Mouse (Mus musculus): Measurements from ENCODE around the gene Gm39566.

The Gm39566 gene

DNA sequence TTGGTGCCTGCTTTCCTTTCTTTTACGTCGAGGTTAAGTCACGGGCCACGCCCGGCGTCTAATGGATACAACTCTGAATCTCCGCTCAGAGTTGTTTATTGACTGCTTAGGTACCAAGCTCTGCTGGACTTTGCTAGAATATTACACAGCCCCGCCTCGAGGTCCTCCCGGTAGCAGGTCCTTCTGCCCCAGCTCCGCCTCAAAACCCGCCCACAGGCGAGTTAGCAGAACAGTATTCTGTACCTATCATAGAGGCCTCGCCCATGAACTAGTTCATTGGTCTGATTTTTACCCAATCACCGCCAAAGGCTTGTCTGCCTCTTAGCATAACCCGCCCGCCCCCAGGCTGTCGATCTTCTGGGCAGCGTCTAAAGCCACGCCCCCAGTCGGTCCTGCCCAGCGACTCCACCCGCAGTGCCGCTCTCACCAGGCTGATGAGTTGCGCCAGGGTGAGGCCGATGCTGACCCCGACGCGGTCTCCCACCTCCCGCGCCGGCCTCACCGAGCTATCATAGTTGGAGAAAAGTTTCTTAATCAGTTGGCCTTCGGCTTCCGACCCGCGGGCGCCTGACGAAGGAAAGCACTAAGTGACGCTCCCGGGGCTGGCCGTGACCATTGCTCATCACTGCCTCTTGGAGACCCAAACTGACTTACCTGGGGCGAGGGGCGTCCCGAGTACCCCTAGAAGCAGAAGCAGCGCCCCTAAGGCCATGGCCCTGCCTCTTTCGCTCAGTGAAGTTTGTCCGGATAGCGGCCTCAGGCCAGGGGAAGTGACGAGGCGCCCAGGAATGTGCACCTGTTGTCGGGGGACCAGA lies 19.7 kb downstream of the Gm39566 start, which contains the start of gene Chrnb1:
TSS of gene Chrnb1 (minus strand) at position 776 of the 815 bp plus-strand sequence.
- peak; percentile 93 for DNase-seq

DNA sequence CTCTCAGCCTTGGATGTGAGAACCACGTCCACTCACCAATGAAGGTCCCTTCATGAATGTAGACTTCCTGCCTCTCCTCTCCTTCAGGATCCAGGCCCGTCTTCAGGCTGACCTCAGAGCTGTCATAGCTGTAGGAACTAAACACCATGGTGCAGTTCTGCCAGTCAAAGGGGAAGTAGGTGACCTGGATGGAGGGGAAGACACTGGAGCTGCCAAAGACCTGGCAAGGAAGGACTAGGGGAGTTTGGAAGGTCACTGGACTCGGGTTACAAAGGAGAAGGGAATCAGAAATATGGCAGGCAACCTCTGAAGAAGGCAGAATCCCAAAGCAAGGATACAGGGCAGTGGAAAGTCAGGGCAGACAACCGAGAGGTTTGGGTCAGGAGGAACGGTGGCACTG lies 21.7 kb downstream of the Gm39566 start:
- DNase-seq, result no peak

DNA sequence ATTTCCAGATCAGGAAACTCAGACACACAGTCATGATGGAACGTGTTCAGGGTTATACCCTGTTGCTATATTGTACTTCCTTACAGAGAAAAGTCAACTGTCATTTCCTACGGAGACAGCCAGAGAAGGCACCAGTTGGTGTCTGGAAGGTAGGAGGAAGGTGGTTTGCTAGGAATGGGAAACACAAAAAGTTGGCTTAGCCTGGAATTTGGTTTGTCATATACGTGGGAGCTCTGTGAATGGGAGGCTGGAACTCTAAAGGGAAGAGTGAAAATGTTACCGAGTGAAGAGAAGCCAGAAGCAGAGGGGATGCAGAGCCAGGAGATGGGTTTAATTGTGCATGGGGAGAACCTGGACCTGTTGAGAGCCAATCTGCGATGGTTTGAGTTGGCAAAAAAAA lies 23.7 kb downstream of the Gm39566 start:
- no peak for DNase-seq

DNA sequence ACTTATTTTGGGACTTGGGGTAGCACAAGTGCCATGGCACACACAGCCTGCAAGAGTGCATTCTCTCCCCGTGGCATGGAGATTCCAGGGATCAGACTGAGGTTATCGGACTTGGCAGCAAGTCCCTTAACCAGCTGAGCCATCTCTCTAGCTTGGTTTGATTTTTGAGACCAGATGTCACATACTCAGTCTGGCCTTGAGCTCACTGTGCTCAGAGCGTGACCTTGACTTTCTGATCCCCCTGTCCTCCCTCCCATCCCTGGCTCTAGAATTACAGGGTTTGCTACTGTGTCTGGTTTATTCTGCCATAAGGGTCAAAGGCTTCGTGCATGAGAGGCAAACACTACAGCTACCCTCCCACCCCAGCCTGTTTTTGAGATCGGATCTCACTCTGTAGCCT lies 25.7 kb downstream of the Gm39566 start:
- DNase-seq, result no peak

DNA sequence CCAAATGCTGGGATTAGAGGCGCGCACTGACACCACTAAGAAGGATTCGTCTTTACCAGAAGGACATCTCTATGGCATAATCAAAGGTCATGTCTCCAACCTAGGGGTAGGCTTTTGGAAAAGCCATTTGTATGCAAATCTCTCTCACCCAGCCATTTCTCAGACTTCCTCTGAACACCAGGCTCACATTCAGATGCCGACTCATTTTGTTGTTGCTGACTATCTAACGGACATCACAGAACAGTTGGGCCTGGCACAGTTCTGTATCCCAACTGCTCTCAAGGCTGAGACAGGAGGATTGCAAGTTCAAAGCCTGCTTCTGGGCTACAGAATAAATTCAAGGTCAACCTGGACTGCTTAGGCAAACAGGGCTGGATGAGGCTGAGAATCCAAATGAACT lies 27.8 kb downstream of the Gm39566 start:
- DNase-seq, result no peak

DNA sequence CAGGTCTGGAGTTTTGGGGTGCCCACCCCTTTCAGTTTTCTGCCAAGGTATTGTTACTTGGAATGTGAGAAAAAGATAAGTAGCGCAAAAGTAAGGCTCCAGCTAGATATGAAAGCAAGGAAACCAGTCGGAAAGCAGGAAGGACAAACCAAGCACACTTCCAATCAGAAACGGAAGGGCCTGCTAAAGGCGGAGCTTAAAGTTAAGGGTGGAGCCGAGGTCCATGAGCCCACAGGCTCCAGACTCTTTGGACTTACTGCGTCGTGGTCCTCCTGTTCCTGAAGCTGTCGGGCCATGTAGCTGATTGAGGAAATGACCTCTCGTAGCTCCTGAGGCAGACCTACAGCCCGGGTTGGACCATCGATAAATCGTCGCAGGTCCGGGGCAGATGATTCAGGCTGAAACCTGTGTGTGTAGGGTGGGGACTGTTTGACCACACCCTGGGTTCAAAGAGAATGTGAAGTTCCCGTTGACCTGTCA lies 30.3 kb downstream of the Gm39566 start:
- DNase-seq, result no peak

DNA sequence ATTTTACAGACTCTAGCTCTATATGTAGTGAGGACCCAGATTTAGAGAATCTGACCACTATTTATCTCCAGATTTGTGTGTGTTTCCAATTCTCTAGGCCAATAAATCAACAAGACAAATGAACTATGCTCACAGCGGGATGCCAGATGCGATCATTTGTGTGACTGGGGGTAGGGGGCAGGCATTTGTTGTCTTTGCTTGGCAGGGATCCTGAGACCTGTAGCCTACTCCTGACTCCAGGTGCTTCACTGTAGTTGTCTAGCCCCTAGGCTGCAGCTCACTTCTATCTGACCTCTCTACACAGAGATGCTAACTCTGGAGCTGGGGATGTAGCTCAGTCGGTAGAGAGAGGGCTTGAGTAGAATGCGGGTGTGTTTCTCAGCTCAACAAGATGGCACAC lies 33.3 kb downstream of the Gm39566 start:
- no peak for DNase-seq

DNA sequence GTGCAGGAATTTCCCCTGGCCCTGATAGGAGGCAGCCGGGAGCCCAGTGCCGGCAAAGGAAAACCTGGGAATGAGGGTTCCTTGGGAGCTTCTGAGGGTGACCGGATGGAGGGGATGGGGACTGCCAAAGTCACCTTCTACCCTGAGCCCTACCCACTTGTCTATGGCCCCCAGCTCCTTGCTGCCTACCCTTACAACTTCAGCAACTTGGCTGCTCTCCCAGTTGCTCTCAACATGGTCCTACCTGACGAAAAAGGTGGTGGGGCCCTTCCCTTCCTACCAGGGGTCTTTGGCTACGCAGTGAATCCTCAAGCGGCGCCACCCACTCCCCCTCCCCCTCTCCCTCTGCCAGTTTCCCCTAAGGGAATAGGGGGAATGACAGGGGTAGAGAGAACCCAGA lies 36.1 kb downstream of the Gm39566 start:
- DNase-seq, result no peak

DNA sequence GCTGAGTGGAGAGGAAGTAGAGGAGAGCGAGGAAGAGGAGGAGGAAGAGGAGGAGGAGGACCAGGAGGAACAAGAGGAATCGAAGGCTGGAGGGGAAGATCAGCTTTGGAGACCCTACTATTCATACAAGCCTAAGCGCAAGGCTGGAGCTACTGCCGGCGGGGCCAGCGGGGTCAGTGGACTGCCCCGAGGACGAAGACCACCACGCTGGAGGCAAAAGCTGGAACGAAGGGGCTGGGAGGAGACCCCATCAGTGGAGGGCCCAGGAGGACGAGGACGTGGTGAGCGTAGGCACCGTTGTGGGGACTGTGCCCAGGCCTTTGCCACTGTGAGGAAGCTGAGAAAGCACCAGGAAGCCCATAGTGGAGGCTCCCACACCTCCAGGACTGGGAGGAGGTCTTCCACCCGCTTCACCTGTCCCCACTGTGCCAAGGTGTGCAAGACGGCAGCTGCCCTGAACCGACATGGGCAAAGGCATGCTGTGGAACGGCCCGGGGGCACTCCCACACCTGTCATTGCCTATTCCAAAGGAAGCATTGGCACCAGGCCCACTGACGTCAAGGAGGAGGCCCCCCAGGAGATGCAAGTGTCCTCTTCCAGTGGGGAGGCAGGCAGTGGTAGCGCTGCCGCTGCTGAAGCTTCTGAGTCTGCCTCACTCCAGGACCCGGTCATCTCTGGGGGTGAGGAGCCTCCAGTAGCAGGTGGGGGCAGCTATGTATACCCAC lies 36.7 kb downstream of the Gm39566 start:
- peak; percentile 66 for DNase-seq

DNA sequence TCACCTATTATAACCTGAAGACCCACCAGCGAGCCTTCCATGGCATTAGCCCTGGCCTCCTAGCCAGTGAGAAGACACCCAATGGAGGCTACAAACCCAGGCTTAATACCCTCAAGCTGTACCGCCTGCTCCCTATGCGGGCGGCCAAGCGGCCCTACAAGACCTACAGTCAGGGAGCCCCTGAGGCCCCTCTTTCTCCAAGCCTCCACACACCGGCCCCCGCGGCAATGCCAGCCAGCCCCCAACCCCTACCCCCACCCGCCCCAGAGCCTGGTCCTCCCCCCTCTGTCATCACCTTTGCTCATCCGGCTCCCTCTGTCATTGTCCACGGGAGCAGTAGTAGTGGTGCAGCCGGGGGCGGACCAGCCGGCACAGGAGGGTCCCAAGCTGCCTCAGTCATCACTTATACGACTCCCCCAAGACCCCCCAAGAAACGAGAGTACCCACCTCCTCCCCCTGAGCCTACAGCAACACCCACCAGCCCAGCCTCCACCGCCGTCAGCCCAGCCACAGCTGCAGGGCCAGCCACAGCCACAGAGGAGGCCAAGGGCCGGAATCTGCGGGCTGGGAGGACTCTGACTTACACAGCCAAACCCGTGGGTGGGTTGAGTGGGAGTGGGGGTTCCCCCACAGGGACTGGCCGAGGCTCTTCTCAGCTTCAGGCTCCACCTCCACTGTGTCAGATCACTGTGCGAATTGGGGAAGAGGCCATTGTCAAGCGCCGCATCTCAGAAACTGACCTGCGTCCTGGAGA lies 37.4 kb downstream of the Gm39566 start:
- DNase-seq, result no peak

DNA sequence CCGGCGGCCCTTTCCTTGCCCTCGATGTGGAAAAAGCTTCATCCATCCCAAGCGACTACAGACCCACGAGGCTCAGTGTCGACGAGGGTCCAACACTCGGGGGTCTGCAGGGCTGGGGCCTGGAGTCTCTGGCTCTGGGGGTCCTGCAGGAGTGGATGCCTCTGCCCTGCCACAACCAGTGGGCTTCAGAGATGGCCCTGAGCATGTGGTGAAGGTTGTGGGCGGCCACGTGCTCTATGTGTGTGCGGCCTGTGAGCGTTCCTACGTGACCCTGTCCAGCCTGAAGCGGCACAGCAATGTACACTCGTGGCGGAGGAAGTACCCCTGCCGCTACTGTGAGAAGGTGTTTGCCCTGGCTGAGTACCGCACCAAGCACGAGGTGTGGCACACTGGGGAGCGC lies 38.6 kb downstream of the Gm39566 start:
- no peak for DNase-seq

DNA sequence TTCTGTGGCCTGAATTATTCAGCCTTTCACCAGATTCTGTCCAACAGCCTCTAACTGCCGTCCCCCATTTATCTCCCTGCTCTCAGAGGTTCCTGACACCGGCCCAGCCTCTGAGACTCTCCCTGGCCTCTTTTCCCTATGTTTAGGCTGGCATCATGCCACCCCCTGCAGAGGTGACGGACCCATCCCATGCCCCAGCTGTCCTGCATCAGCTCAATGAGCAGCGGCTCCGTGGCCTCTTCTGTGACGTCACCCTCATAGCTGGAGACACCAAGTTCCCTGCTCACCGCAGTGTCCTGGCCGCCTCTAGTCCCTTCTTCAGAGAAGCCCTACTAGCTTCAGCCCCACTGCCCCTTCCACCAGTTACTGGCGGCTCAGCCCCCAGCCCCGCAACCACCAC lies 39.4 kb downstream of the Gm39566 start:
- DNase-seq, result peak; percentile 49

DNA sequence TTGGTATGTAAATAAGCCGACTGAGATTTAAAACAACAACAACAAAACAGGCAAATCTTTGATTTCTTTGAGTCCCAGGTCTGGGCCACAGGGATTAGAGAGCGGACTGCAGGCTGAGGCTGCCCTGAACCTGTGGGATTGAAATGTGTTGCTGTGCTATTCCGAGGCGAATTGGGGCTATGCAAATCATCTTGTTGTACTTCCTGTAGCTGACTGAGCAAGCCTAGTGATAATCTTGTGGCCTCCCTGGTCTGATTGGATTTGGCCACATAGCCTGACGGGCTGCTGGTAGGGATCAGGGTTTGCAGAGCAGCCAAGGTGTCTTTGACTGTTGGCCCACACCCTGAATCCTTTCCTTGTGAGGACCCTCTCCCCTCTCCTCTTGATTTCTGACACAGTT lies 40.1 kb downstream of the Gm39566 start:
- no peak for DNase-seq

DNA sequence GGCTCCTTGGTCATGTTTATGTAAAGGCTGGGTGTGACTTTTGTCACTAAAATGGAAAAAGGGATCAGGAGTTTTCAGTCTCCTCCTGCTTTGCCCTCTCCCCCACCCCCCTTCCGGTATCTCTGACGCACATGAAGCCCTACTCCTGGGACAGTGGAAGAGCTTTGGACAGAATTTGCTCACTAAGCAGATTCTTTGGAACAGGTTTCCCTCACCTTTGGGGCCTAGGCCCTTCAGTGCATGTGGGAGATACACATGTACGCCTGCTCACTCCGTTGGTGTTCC lies 47.5 kb downstream of the Gm39566 start:
- no peak for DNase-seq

DNA sequence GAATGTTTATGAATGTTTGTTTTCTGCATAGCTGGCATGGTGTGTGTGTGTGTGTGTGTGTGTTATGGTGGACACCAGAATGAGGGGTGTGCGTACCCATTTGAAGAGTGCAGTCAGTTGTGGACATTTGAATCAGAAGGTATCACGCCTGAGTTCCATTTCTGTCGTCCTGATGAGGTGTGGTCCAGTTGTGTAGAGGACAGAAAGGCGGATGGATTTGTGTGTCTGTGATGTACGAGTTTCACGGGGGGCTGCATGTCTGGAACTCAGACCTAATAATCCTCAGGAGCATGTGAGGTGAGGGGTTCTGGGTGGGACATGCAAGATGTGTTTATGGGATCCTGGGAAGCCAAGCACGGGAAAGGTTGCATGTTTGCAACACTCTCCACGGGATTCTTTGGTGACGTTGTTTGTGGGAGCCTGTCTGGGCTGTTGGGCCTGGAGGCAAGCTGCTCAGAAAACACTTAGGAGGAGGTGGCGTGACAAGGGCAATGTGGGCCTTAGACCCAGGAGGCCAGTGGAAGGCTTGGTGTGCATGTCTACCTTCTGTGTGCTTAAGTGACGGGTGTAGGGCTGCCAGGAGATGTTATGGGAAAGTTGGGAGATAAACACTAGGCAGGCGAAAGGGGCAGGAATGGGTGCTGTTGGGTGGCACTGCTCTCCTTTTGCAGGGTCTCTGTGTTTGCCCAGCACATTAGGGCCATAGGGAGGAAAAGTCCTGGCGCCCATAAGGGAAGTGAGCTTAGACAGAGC lies 48.0 kb downstream of the Gm39566 start:
- peak; percentile 49 for DNase-seq

DNA sequence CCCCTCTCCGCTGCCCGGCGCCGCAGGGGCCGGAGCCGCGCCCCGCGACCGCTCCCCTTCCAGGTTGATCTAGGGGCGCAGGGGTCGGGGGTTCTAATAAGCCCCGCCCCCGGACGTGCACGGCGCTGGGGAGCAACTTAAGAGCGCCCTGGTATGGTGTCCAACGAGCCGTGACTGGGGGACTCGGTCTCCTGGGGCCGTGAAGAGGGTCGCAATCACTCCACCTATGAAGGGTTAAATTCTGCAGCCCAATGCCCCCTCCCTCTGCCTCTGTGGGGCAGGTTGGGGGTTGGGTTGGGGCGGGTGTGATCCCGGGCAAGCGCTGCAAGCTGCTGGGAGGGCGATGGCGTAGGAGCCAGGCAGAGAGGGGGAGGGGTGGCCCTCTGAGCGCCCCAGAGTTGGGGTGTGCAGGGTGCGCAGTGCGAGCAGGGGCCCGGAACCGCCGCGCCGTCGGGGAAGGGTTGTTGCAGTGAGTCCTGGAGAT lies 48.9 kb downstream of the Gm39566 start:
- peak; percentile 83 for DNase-seq

DNA sequence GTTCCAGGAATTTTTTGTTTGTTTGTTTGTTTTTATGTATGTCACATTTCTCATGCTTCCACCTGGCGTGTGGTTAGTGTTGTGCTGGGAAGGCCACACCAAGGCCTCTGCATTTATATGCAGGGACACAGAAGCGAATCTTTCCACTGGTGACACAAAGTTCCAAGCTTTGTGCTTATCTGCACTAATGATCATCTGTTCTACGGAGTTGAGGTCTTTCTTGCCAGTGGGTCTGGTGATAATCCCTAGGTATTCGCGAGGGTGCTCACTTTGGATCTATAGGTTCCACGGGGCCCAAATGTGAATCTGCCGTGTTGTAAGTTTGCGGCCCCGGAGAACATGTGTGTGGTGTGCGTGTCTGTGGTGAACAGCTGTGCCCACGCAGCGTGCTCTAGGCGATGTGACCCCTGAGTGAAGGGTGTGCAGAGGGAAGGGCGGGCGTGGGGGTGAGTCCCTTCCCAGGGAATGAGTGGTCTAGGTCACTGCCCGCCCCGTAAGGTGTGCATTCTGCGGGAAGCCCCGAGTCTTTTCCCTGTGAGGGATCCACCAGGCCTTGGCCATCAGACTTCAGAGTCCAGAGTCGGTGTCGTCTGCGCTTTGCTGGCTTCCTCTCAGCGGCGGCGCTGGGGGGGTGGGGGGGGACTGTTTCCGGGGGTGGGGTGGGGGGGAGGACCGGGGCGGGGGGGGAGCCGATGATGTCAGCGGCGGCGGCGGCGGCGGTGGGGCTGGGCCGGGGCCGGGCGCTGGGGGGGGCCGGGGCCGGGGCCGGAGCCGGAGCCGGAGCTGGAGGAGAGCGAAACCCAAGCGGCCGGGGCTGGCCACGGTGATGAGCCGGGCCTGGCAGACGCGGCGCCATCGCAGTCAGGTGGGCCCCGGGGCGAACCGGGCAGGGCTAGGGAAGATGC lies 49.6 kb downstream of the Gm39566 start, which contains the start of gene Zbtb4:
TSS of gene Zbtb4 (plus strand) at position 692 of the 905 bp plus-strand sequence.
- DNase-seq, result peak; percentile 68

DNA sequence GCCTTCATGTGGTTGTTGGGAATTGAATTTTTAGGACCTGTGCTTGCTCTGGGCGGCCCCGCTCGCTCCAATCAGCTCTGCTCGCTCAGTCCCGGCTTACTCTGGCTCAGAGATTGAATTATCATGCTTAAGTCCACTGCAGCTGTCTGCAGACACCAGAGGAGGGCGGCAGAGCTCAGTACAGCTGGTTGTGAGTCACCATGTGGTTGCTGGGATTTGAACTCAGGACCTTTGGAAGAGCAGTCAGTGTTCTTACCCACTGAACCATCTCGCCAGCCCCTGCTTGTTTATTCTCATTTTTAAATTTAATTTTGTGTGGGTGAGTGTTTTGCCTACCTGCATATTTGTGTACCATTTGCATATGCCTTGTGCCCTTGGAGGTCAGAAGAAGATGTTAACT lies 51.5 kb downstream of the Gm39566 start:
- no peak for DNase-seq

DNA sequence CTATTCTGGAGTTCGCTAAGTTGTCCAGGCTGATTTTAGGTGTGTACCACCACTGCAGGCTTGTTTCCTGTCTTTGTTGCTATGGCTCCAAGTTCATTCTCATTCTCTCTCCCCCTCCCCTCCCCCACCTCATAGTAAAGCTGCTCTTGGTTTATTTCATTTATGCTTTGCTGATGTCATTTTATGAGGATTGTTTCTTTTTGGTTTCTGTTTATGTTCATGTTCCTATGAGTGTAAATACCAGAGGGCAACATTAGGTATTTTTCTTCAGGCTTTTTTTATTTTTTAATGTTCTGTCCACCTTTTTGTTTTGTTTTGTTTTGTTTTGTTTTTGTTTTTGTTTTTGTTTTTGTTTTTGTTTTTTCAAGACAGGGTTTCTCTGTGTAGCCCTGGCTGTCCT lies 53.2 kb downstream of the Gm39566 start, which contains the start of gene Slc35g3:
TSS of gene Slc35g3 (minus strand) at position 101 of the 400 bp plus-strand sequence.
- no peak for DNase-seq

All from cerebellum, adult 11-12 months (tissue).